In genomic region chr11:19973032-19973790, GRCm38 (mm10) we compare ENCODE assay signal across 14 mouse cellular contexts. TPM values are rescaled to one million over a fixed set of nuclear protein-coding genes. Genes with fewer than 3 reads are reported as not detected.
DNase-seq lines count a peak whose midpoint lies in the region; ATAC-seq lines count a peak whose summit lies in the region.
"Had no signal": no experiment of that assay in that cellular context is flagged by ENCODE, and none has a peak within 500 bp of the region (broad histone marks: within the 10 kb centered on the region; RNA-seq: fewer than 3 reads in every experiment).

No protein-coding gene starts in this region.

- DNase-seq in forebrain, embryonic 14.5 days (ENCODE audit: low spot score): no peak
- DNase-seq in adrenal gland, adult 8-10 months: no peak
- DNase-seq in gastrocnemius, postnatal 25 days: no peak
- DNase-seq: adrenal gland, adult 2 months; gastrocnemius, postnatal 14 days; right cerebral cortex, adult 18-20 months had no signal

- H3K27me3 ChIP-seq in forebrain, embryonic 14.5 days (replicated peaks; ENCODE audit: control insufficient read depth, insufficient read depth, low read length): no peaks in the 10 kb centered on the region
- no peaks in the 10 kb centered on the region for H3K27me3 ChIP-seq in forebrain, embryonic 15.5 days
- H3K27me3 ChIP-seq in hindbrain, embryonic 13.5 days: no peaks in the 10 kb centered on the region
- no peaks in the 10 kb centered on the region for H3K27me3 ChIP-seq in hindbrain, embryonic 12.5 days
- H3K27me3 ChIP-seq in neural tube, embryonic 13.5 days: no peaks in the 10 kb centered on the region
- no peaks in the 10 kb centered on the region for H3K27me3 ChIP-seq in neural tube, embryonic 15.5 days (replicated peaks)
- H3K27me3 ChIP-seq: embryonic facial prominence, embryonic 13.5 days; forebrain, embryonic 13.5 days had no signal

- no peak for ATAC-seq in forebrain, embryonic 14.5 days
- no peak for ATAC-seq in forebrain, embryonic 15.5 days (replicated peaks)
- no peak for ATAC-seq in hindbrain, embryonic 13.5 days (ENCODE audit: low FRiP score)
- no peak for ATAC-seq in hindbrain, embryonic 12.5 days (ENCODE audit: low FRiP score)
- no peak for ATAC-seq in neural tube, embryonic 13.5 days (ENCODE audit: low read depth)
- no peak for ATAC-seq in neural tube, embryonic 15.5 days (ENCODE audit: low FRiP score)

- H3K4me3 ChIP-seq in forebrain, embryonic 14.5 days (ENCODE audit: low read depth, low read length): no peak overlapping the region
- no peak overlapping the region for H3K4me3 ChIP-seq in forebrain, embryonic 15.5 days
- H3K4me3 ChIP-seq in hindbrain, embryonic 13.5 days: no peak overlapping the region
- H3K4me3 ChIP-seq in hindbrain, embryonic 12.5 days: no peak overlapping the region
- H3K4me3 ChIP-seq in neural tube, embryonic 13.5 days: no peak overlapping the region
- no peak overlapping the region for H3K4me3 ChIP-seq in neural tube, embryonic 15.5 days (replicated peaks)
- H3K4me3 ChIP-seq: embryonic facial prominence, embryonic 13.5 days; forebrain, embryonic 13.5 days had no signal

- 78% methylated on average over 7 of the region's 7 CpGs for WGBS in forebrain, embryonic 14.5 days
- 73% methylated on average over 7 of the region's 7 CpGs for WGBS in forebrain, embryonic 15.5 days
- WGBS in hindbrain, embryonic 13.5 days: 75% methylated on average over 7 of the region's 7 CpGs
- 68% methylated on average over 7 of the region's 7 CpGs for WGBS in hindbrain, embryonic 12.5 days
- WGBS in neural tube, embryonic 13.5 days: 72% methylated on average over 7 of the region's 7 CpGs
- 72% methylated on average over 7 of the region's 7 CpGs for WGBS in neural tube, embryonic 15.5 days

- H3K9me3 ChIP-seq in forebrain, embryonic 14.5 days (replicated peaks; ENCODE audit: control insufficient read depth, low read length): no peaks in the 10 kb centered on the region
- H3K9me3 ChIP-seq in forebrain, embryonic 15.5 days: no peaks in the 10 kb centered on the region
- no peaks in the 10 kb centered on the region for H3K9me3 ChIP-seq in hindbrain, embryonic 13.5 days
- H3K9me3 ChIP-seq in hindbrain, embryonic 12.5 days (replicated peaks): no peaks in the 10 kb centered on the region
- H3K9me3 ChIP-seq in neural tube, embryonic 13.5 days: no peaks in the 10 kb centered on the region
- no peaks in the 10 kb centered on the region for H3K9me3 ChIP-seq in neural tube, embryonic 15.5 days (replicated peaks)
- H3K9me3 ChIP-seq: embryonic facial prominence, embryonic 13.5 days; forebrain, embryonic 13.5 days had no signal

- H3K9ac ChIP-seq in forebrain, embryonic 14.5 days (ENCODE audit: low read length): 0 out of 2 replicates have a peak overlapping the region, but pooled peaks have one; percentile 13
- H3K9ac ChIP-seq in forebrain, embryonic 15.5 days (replicated peaks): no peak overlapping the region
- no peak overlapping the region for H3K9ac ChIP-seq in hindbrain, embryonic 13.5 days
- no peak overlapping the region for H3K9ac ChIP-seq in hindbrain, embryonic 12.5 days
- H3K9ac ChIP-seq in neural tube, embryonic 13.5 days: peak overlapping the region; percentile 34; the same call in 1 of the 2 replicates
- H3K9ac ChIP-seq in neural tube, embryonic 15.5 days (replicated peaks): no peak overlapping the region
- H3K9ac ChIP-seq: embryonic facial prominence, embryonic 13.5 days; forebrain, embryonic 13.5 days; hindbrain, embryonic 14.5 days had no signal

- no peak overlapping the region for H3K4me2 ChIP-seq in forebrain, embryonic 14.5 days (ENCODE audit: low read length)
- H3K4me2 ChIP-seq in forebrain, embryonic 15.5 days (replicated peaks): no peak overlapping the region
- H3K4me2 ChIP-seq in hindbrain, embryonic 13.5 days: no peak overlapping the region
- H3K4me2 ChIP-seq in hindbrain, embryonic 12.5 days (replicated peaks): no peak overlapping the region
- no peak overlapping the region for H3K4me2 ChIP-seq in neural tube, embryonic 13.5 days
- no peak overlapping the region for H3K4me2 ChIP-seq in neural tube, embryonic 15.5 days
- H3K4me2 ChIP-seq: embryonic facial prominence, embryonic 13.5 days; forebrain, embryonic 13.5 days; hindbrain, embryonic 14.5 days had no signal

- H3K4me1 ChIP-seq in forebrain, embryonic 14.5 days (ENCODE audit: control insufficient read depth, insufficient read depth, low read length): no peaks in the 10 kb centered on the region
- 0 out of 2 replicates have a peak, but pooled peaks cover 9% of the 10 kb centered on the region for H3K4me1 ChIP-seq in forebrain, embryonic 15.5 days
- H3K4me1 ChIP-seq in hindbrain, embryonic 13.5 days (replicated peaks): peaks cover 19% of the 10 kb centered on the region
- H3K4me1 ChIP-seq in hindbrain, embryonic 12.5 days: peaks cover 17% of the 10 kb centered on the region
- H3K4me1 ChIP-seq in neural tube, embryonic 13.5 days (replicated peaks): peaks cover 25% of the 10 kb centered on the region
- H3K4me1 ChIP-seq in neural tube, embryonic 15.5 days: peaks cover 17% of the 10 kb centered on the region

- no peaks in the 10 kb centered on the region for H3K36me3 ChIP-seq in forebrain, embryonic 14.5 days (ENCODE audit: control insufficient read depth, insufficient read depth, low read length)
- H3K36me3 ChIP-seq in forebrain, embryonic 15.5 days: no peaks in the 10 kb centered on the region
- H3K36me3 ChIP-seq in hindbrain, embryonic 13.5 days: no peaks in the 10 kb centered on the region
- no peaks in the 10 kb centered on the region for H3K36me3 ChIP-seq in hindbrain, embryonic 12.5 days
- H3K36me3 ChIP-seq in neural tube, embryonic 13.5 days: no peaks in the 10 kb centered on the region
- no peaks in the 10 kb centered on the region for H3K36me3 ChIP-seq in neural tube, embryonic 15.5 days
- H3K36me3 ChIP-seq: embryonic facial prominence, embryonic 13.5 days had no signal

- H3K27ac ChIP-seq in forebrain, embryonic 14.5 days (ENCODE audit: low read depth, low read length): no peak overlapping the region
- no peak overlapping the region for H3K27ac ChIP-seq in forebrain, embryonic 15.5 days (replicated peaks)
- 0 out of 2 replicates have a peak overlapping the region, but pooled peaks have one; percentile 19 for H3K27ac ChIP-seq in hindbrain, embryonic 13.5 days
- no peak overlapping the region for H3K27ac ChIP-seq in hindbrain, embryonic 12.5 days
- H3K27ac ChIP-seq in neural tube, embryonic 13.5 days (replicated peaks): peak overlapping the region; percentile 46; the same call in 1 of the 2 replicates
- H3K27ac ChIP-seq in neural tube, embryonic 15.5 days (replicated peaks): no peak overlapping the region
- H3K27ac ChIP-seq: embryonic facial prominence, embryonic 13.5 days; forebrain, embryonic 13.5 days; hindbrain, embryonic 14.5 days had no signal

RNA-seq across cellular contexts. Expression of gene Spred2, which starts 49.0 kb away (rescaled TPM):
- 5.4 and 6.5 TPM in 2 replicates for polyA plus RNA-seq in forebrain, embryonic 14.5 days (2014; fragmentation: Nextera tagmentation; extraction: Ambion mirVana)
- polyA plus RNA-seq in forebrain, embryonic 15.5 days (2015; fragmentation: Nextera tagmentation; extraction: Ambion mirVana): 8.1 and 9.3 TPM in 2 replicates
- polyA plus RNA-seq in hindbrain, embryonic 13.5 days (2015; fragmentation: Nextera tagmentation; extraction: Ambion mirVana): 6.0 and 6.1 TPM in 2 replicates
- 6.8 and 7.8 TPM in 2 replicates for polyA plus RNA-seq in hindbrain, embryonic 12.5 days (2016; fragmentation: Nextera tagmentation; extraction: Ambion mirVana)
- polyA plus RNA-seq in neural tube, embryonic 13.5 days (2015; fragmentation: Nextera tagmentation; extraction: Ambion mirVana): 6.5 and 8.5 TPM in 2 replicates
- 7.2 and 8.4 TPM in 2 replicates for polyA plus RNA-seq in neural tube, embryonic 15.5 days (2015; fragmentation: Nextera tagmentation; extraction: Ambion mirVana)
- total RNA-seq in adrenal gland, adult 8-10 months (2022): 10 to 100 TPM; 31.6 to 39.9 (median 37.2) TPM
- 1 to 10 TPM; 7.2 to 7.6 TPM for total RNA-seq in gastrocnemius, postnatal 25 days (2021)

Comparison
In these comparisons a context has a peak if more than half of its experiments do, and no peak if none do; other contexts are left out.
1. H3K27ac ChIP-seq: peak in hindbrain, embryonic 13.5 days (single experiment) and neural tube, embryonic 13.5 days (single experiment); none in forebrain, embryonic 14.5 days (single experiment), forebrain, embryonic 15.5 days (single experiment), hindbrain, embryonic 12.5 days (single experiment) and neural tube, embryonic 15.5 days (single experiment).
2. H3K9ac ChIP-seq: peak in forebrain, embryonic 14.5 days (single experiment) and neural tube, embryonic 13.5 days (single experiment); none in forebrain, embryonic 15.5 days (single experiment), hindbrain, embryonic 13.5 days (single experiment), hindbrain, embryonic 12.5 days (single experiment) and neural tube, embryonic 15.5 days (single experiment).